Mouse (Mus musculus): ENCODE measurements at regions not wholly inside any gene's neighbourhood (a gene's known extent, or its start where the extent isn't known, plus 50 kb on each side); places are given as distances from the start of the nearest gene placed in this dataset.
A peak's percentile ranks its signal among the peaks of the same experiment; 100 is the strongest.

GRCm38 (mm10) chr17:47225306-47226269 lies 143.1 kb upstream of the Mrps10 start:
- DNase-seq (ENCODE audit: low spot score), result no peak

GRCm38 (mm10) chr17:47221068-47221796 lies 147.5 kb upstream of the Mrps10 start:
- DNase-seq (ENCODE audit: low spot score), result peak; percentile 5

- no peak for DNase-seq (ENCODE audit: low spot score)
Observed at GRCm38 (mm10) chr17:47219846-47220245, 148.8 kb upstream of the Mrps10 start.

- no peak for DNase-seq (ENCODE audit: low spot score)
Observed at GRCm38 (mm10) chr17:47216490-47216889, 152.2 kb upstream of the Mrps10 start.

- DNase-seq (ENCODE audit: low spot score), result no peak
Observed at GRCm38 (mm10) chr17:47215841-47216240, 152.8 kb upstream of the Mrps10 start.

GRCm38 (mm10) chr17:47214111-47214510 lies 154.6 kb upstream of the Mrps10 start:
- no peak for DNase-seq (ENCODE audit: low spot score)

- DNase-seq (ENCODE audit: low spot score), result no peak
Observed at GRCm38 (mm10) chr17:47210441-47211196, 158.1 kb upstream of the Mrps10 start.

- DNase-seq (ENCODE audit: low spot score), result no peak
Observed at GRCm38 (mm10) chr17:47208886-47209585, 159.7 kb upstream of the Mrps10 start.

GRCm38 (mm10) chr17:47207471-47207870 lies 161.2 kb upstream of the Mrps10 start:
- DNase-seq (ENCODE audit: low spot score), result no peak

- no peak for DNase-seq (ENCODE audit: low spot score)
Observed at GRCm38 (mm10) chr17:47204470-47205162, 164.1 kb upstream of the Mrps10 start.

- DNase-seq (ENCODE audit: low spot score), result no peak
Observed at GRCm38 (mm10) chr17:47199206-47199605, 169.5 kb upstream of the Mrps10 start.

- DNase-seq (ENCODE audit: low spot score), result peak; percentile 12
Observed at GRCm38 (mm10) chr17:47197957-47198356, 170.7 kb upstream of the Mrps10 start.

- DNase-seq (ENCODE audit: low spot score), result no peak
Observed at GRCm38 (mm10) chr17:47196992-47197391, 171.7 kb upstream of the Mrps10 start.

- no peak for DNase-seq (ENCODE audit: low spot score)
Observed at GRCm38 (mm10) chr17:47195981-47196380, 172.7 kb upstream of the Mrps10 start.

GRCm38 (mm10) chr17:47194463-47195012 lies 174.1 kb upstream of the Mrps10 start:
- DNase-seq (ENCODE audit: low spot score), result no peak

- no peak for DNase-seq (ENCODE audit: low spot score)
Observed at GRCm38 (mm10) chr17:47191416-47191815, 177.3 kb upstream of the Mrps10 start.

- DNase-seq (ENCODE audit: low spot score), result no peak
Observed at GRCm38 (mm10) chr17:47189770-47190169, 178.9 kb upstream of the Mrps10 start.

- DNase-seq (ENCODE audit: low spot score), result no peak
Observed at GRCm38 (mm10) chr17:47184148-47184547, 173.8 kb upstream of the Ubr2 start.

- DNase-seq (ENCODE audit: low spot score), result peak; percentile 21
Observed at GRCm38 (mm10) chr17:47182118-47182517, 171.8 kb upstream of the Ubr2 start.

- DNase-seq (ENCODE audit: low spot score), result no peak
Observed at GRCm38 (mm10) chr17:47179410-47179809, 169.1 kb upstream of the Ubr2 start.
